Mouse (Mus musculus): Measurements from ENCODE around the gene Mlx. TPM values are rescaled to one million over a fixed set of nuclear protein-coding genes. Genes with fewer than 3 reads are reported as not detected.
A peak's percentile ranks its signal among the peaks of the same experiment; 100 is the strongest.

The Mlx gene
- polyA plus RNA-seq (2015; fragmentation: Nextera tagmentation; extraction: Ambion mirVana): 24.2 and 26.7 TPM in 2 replicates

GRCm38 (mm10) chr11:101086756-101087681, at the start of gene Mlx:
Gene Mlx (plus strand): TSS chr11:101087277.
- WGBS (ENCODE audit: insufficient replicate concordance): 2% methylated on average over 52 of the region's 52 CpGs
- Histone ChIP-seq H3K27ac (replicated peaks) (peak within 1 kb of the TSS; percentile 84), H3K4me1 (replicated peaks) (peaks cover 60% of the 10 kb centered on the region), H3K9ac (peak within 1 kb of the TSS; percentile 78), H3K4me3 (replicated peaks) (peak within 1 kb of the TSS; percentile 74), H3K27me3 (no peaks in the 10 kb centered on the region), H3K9me3 (replicated peaks) (no peaks in the 10 kb centered on the region), H3K36me3 (replicated peaks) (peaks cover 48% of the 10 kb centered on the region), H3K4me2 (peak within 1 kb of the TSS; percentile 92)
- peak; percentile 75 for ATAC-seq (ENCODE audit: insufficient read depth)

GRCm38 (mm10) chr11:101037795-101038194, 49.3 kb upstream of the Mlx start:
- H3K27me3 ChIP-seq: no peaks in the 10 kb centered on the region
- no peak overlapping the region for H3K4me3 ChIP-seq (replicated peaks)
- no peak overlapping the region for H3K9ac ChIP-seq
- WGBS (ENCODE audit: insufficient replicate concordance): 87% methylated on average over 10 of the region's 10 CpGs
- no peak for ATAC-seq (ENCODE audit: insufficient read depth)
- no peak overlapping the region for H3K4me2 ChIP-seq
- H3K4me1 ChIP-seq (replicated peaks): no peaks in the 10 kb centered on the region
- H3K36me3 ChIP-seq (replicated peaks): peaks cover 99% of the 10 kb centered on the region
- no peaks in the 10 kb centered on the region for H3K9me3 ChIP-seq (replicated peaks)
- H3K27ac ChIP-seq (replicated peaks): no peak overlapping the region

GRCm38 (mm10) chr11:101045826-101046225, 41.3 kb upstream of the Mlx start:
- Histone ChIP-seq H3K9me3 (replicated peaks) (no peaks in the 10 kb centered on the region), H3K36me3 (replicated peaks) (peaks cover 100% of the 10 kb centered on the region), H3K27ac (replicated peaks) (no peak overlapping the region), H3K4me1 (replicated peaks) (peaks cover 8% of the 10 kb centered on the region), H3K4me2 (no peak overlapping the region), H3K4me3 (replicated peaks) (no peak overlapping the region), H3K9ac (no peak overlapping the region), H3K27me3 (no peaks in the 10 kb centered on the region)
- no peak for ATAC-seq (ENCODE audit: insufficient read depth)
- WGBS (ENCODE audit: insufficient replicate concordance): 86% methylated on average over 4 of the region's 4 CpGs

- Histone ChIP-seq H3K27ac (replicated peaks) (no peak overlapping the region), H3K36me3 (replicated peaks) (peaks cover 100% of the 10 kb centered on the region)
- 37% methylated on average over 9 of the region's 9 CpGs for WGBS (ENCODE audit: insufficient replicate concordance)
These were observed 40.6 kb upstream of the Mlx start for GRCm38 (mm10) chr11:101046440-101046839.

GRCm38 (mm10) chr11:101047502-101047901, 39.6 kb upstream of the Mlx start:
- peaks cover 100% of the 10 kb centered on the region for H3K36me3 ChIP-seq (replicated peaks)
- no peaks in the 10 kb centered on the region for H3K27me3 ChIP-seq
- H3K27ac ChIP-seq (replicated peaks): no peak overlapping the region
- H3K4me1 ChIP-seq (replicated peaks): peaks cover 8% of the 10 kb centered on the region
- no peaks in the 10 kb centered on the region for H3K9me3 ChIP-seq (replicated peaks)
- H3K4me2 ChIP-seq: no peak overlapping the region
- H3K9ac ChIP-seq: no peak overlapping the region
- H3K4me3 ChIP-seq (replicated peaks): no peak overlapping the region
- 55% methylated on average over 3 of the region's 3 CpGs for WGBS (ENCODE audit: insufficient replicate concordance)
- no peak for ATAC-seq (ENCODE audit: insufficient read depth)

More at GRCm38 (mm10) chr11:101046440-101046839, 40.6 kb upstream of the Mlx start:
- 0 out of 2 replicates have a peak, but pooled peaks have one; percentile 34 for ATAC-seq (ENCODE audit: insufficient read depth)
- H3K4me3 ChIP-seq (replicated peaks): no peak overlapping the region
- no peak overlapping the region for H3K4me2 ChIP-seq
- H3K9ac ChIP-seq: no peak overlapping the region
- peaks cover 8% of the 10 kb centered on the region for H3K4me1 ChIP-seq (replicated peaks)
- H3K9me3 ChIP-seq (replicated peaks): no peaks in the 10 kb centered on the region
- H3K27me3 ChIP-seq: no peaks in the 10 kb centered on the region

GRCm38 (mm10) chr11:101050359-101050758, 36.7 kb upstream of the Mlx start:
- Histone ChIP-seq H3K4me1 (replicated peaks) (peaks cover 26% of the 10 kb centered on the region), H3K27me3 (no peaks in the 10 kb centered on the region), H3K4me2 (no peak overlapping the region), H3K27ac (replicated peaks) (no peak overlapping the region), H3K4me3 (replicated peaks) (no peak overlapping the region), H3K9me3 (replicated peaks) (no peaks in the 10 kb centered on the region), H3K36me3 (replicated peaks) (peaks cover 100% of the 10 kb centered on the region), H3K9ac (no peak overlapping the region)
- ATAC-seq (ENCODE audit: insufficient read depth): no peak
- WGBS (ENCODE audit: insufficient replicate concordance): 89% methylated on average over 9 of the region's 9 CpGs

- H3K4me1 ChIP-seq (replicated peaks): peaks cover 31% of the 10 kb centered on the region
- WGBS (ENCODE audit: insufficient replicate concordance): 82% methylated on average over 6 of the region's 6 CpGs
- H3K9ac ChIP-seq: no peak overlapping the region
- H3K4me3 ChIP-seq (replicated peaks): no peak overlapping the region
- no peak for ATAC-seq (ENCODE audit: insufficient read depth)
- no peak overlapping the region for H3K4me2 ChIP-seq
- no peaks in the 10 kb centered on the region for H3K9me3 ChIP-seq (replicated peaks)
- H3K36me3 ChIP-seq (replicated peaks): peaks cover 100% of the 10 kb centered on the region
- H3K27ac ChIP-seq (replicated peaks): no peak overlapping the region
- H3K27me3 ChIP-seq: no peaks in the 10 kb centered on the region
These were observed 36.0 kb upstream of the Mlx start for GRCm38 (mm10) chr11:101051051-101051493.

- Histone ChIP-seq H3K9me3 (replicated peaks) (no peaks in the 10 kb centered on the region), H3K4me1 (replicated peaks) (peaks cover 32% of the 10 kb centered on the region), H3K9ac (no peak overlapping the region), H3K4me3 (replicated peaks) (no peak overlapping the region), H3K36me3 (replicated peaks) (peaks cover 100% of the 10 kb centered on the region), H3K4me2 (no peak overlapping the region), H3K27ac (replicated peaks) (peak overlapping the region; percentile 42; the same call in 1 of the 2 replicates), H3K27me3 (no peaks in the 10 kb centered on the region)
- 83% methylated on average over 8 of the region's 8 CpGs for WGBS (ENCODE audit: insufficient replicate concordance)
- ATAC-seq (ENCODE audit: insufficient read depth): no peak
These were observed 35.5 kb upstream of the Mlx start for GRCm38 (mm10) chr11:101051617-101052016.

GRCm38 (mm10) chr11:101052751-101053473, 34.2 kb upstream of the Mlx start:
- Histone ChIP-seq H3K9me3 (replicated peaks) (no peaks in the 10 kb centered on the region), H3K36me3 (replicated peaks) (peaks cover 100% of the 10 kb centered on the region), H3K27ac (replicated peaks) (peak overlapping the region; percentile 42; the same call in 1 of the 2 replicates), H3K4me1 (replicated peaks) (peaks cover 41% of the 10 kb centered on the region), H3K4me3 (replicated peaks) (no peak overlapping the region), H3K27me3 (no peaks in the 10 kb centered on the region), H3K4me2 (no peak overlapping the region), H3K9ac (no peak overlapping the region)
- 72% methylated on average over 10 of the region's 10 CpGs for WGBS (ENCODE audit: insufficient replicate concordance)
- ATAC-seq (ENCODE audit: insufficient read depth): no peak

GRCm38 (mm10) chr11:101053974-101054373, 33.1 kb upstream of the Mlx start:
- no peak overlapping the region for H3K27ac ChIP-seq (replicated peaks)
- peaks cover 48% of the 10 kb centered on the region for H3K4me1 ChIP-seq (replicated peaks)
- no peak for ATAC-seq (ENCODE audit: insufficient read depth)
- no peaks in the 10 kb centered on the region for H3K27me3 ChIP-seq
- no peak overlapping the region for H3K4me3 ChIP-seq (replicated peaks)
- WGBS (ENCODE audit: insufficient replicate concordance): 97% methylated on average over 1 of the region's 1 CpGs
- H3K9me3 ChIP-seq (replicated peaks): no peaks in the 10 kb centered on the region
- H3K36me3 ChIP-seq (replicated peaks): peaks cover 100% of the 10 kb centered on the region
- no peak overlapping the region for H3K9ac ChIP-seq
- H3K4me2 ChIP-seq: no peak overlapping the region

GRCm38 (mm10) chr11:101055418-101055817, 31.7 kb upstream of the Mlx start:
- no peak overlapping the region for H3K27ac ChIP-seq (replicated peaks)
- H3K4me2 ChIP-seq: no peak overlapping the region
- H3K36me3 ChIP-seq (replicated peaks): peaks cover 100% of the 10 kb centered on the region
- H3K4me1 ChIP-seq (replicated peaks): peaks cover 55% of the 10 kb centered on the region
- H3K4me3 ChIP-seq (replicated peaks): no peak overlapping the region
- WGBS (ENCODE audit: insufficient replicate concordance): 73% methylated on average over 14 of the region's 14 CpGs
- H3K9me3 ChIP-seq (replicated peaks): no peaks in the 10 kb centered on the region
- no peaks in the 10 kb centered on the region for H3K27me3 ChIP-seq
- no peak overlapping the region for H3K9ac ChIP-seq
- ATAC-seq (ENCODE audit: insufficient read depth): no peak

All from liver, embryonic 15.5 days (tissue).